Mouse (Mus musculus) cerebellum, postnatal 14 days (tissue): ENCODE data around the gene Steap3.
"Not testable (repeated sequence)": the region's sequence is repeated elsewhere in the genome, so short reads cannot be mapped to it uniquely, and the experiment has no call there.

Experiments used
- DNase-seq, 2 experiments: peaks; one replicate each; pipeline ENCODE4 v3.0.0; 2021; ENCODE audit warnings: mixed read lengths in 2 of 2

The Steap3 gene

DNA sequence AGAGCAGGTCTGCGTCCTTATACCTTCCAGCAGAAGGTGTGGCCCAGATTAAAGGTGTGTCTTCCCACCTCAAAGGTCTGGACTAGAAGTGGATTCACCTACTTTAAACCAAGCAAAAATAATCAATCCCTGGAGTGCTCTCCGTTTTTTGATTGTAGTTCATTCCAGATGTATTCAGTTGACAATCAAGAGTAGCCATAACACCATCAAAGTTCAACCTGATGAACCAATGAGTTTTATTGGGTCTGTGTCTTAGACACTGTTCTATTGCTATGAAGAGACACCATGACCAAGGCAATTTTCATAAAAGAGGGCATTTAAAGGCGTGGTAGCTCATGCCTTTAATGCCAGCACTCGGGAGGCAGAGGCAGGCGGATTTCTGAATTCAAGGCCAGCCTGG is at the start of gene Steap3:
Steap3 (minus strand) TSS at position 101 of the 400 bp plus-strand sequence.
- DNase-seq: no peak

DNA sequence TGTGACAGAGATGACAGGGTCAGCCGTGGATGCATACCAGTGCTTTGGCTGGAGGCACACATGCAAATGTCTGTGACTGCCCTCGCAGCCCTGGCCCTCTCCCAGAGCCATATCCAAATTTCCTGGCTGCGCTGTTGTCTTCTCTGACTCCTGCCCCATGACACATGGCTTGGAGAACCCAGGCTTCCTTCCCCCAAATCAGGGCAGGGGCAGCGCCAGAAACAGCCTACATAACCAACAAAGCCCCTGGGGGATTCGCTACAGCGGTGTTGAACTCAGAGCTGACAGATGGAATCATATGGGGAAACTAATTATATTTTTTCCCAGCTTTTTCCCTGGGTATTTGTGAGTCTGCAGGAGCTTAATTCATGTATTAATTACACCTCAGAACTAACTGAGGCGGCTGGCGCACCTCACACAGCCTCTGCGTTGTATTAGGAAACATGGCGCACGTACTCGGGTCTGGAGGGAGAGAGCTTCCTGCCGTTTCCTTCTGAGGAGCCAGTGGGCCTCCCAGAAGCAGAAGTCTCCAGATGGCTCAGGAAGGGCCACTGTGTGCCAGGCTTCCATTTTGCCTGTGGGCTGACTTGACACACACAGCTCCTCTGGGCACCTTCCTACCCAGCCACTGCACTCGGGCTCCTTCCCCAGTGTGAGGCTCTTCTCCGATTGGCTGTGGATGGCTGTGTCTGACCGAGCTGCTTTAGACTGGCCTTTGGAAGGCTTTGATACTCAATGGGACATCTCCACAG is 48.9 kb upstream of the Steap3 start:
- DNase-seq: peak; percentile 44 to 47

DNA sequence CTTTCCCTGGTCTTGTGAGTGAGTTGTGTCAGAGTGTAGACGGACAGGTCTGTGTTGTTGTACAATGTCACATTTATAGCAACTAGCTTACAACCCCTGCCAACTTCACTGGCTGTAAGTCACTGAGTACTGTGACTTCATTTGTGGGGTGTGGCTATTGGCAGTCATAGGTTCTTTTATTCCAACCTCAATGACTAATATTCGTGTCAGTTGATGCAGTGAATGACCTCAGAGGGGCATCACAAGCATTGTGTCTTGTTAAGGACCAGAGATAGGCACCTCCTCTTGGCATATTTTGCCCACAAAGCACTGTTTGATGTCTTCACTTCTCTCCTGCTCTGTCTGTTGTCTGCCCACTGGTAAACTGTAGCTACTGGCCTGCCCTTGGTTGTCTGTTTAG is 33.3 kb upstream of the Steap3 start:
- no peak for DNase-seq

DNA sequence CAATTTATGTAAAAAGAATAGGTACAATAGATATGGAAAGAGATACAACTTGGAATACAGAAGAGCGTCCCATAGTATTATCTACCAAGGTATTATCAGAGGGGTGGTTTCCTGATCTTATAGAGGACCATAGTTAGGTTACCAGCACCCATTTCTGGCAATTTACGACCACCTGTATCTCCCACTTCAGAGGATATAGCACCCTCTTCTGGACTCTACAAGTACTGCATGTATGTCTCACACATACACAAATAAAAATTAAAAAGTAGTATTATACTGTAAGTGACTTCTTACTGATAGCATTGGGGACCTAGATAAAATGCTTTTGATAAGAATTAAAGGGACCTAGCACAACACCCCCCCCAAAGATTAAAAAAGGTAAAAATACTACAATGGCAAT is 24.4 kb upstream of the Steap3 start:
- no peak for DNase-seq

DNA sequence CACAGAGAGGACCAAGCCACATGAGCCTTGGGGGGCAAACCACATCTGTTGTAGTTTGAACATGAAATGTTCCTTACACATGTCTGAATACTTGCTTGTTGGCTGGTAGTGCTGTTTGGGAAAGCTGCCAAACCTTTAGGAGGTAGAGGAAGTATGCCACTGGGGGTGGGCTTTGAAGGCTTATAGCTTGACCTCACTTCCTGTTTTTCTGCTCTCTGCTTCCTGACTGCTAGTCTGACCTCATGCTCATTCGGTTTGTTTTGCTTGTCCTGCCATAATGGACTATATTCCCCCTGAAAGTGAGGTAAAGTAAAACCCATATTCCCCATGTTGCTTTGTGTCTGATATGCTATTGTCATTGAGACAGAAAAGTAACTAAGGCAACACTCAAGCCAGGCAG is 21.3 kb upstream of the Steap3 start:
- DNase-seq: no peak

DNA sequence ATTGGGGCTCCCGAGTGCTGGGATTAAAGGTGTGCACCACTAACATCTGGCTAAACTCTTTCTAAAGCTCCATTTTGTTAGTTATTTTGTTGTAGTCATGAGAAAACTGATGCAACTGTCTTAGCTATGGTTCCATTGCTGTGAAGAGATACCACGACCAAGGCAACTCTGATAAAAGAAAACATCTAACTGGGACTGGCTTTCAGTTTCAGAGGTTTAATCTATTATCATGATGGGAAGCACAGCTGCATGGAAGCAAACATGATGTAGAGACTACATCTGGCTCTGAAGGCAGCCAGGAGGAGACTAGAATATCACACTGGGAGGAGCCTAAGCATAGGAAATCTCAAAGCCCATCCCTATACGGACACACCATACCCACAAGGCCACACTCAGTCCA is 19.2 kb upstream of the Steap3 start:
- no peak for DNase-seq

DNA sequence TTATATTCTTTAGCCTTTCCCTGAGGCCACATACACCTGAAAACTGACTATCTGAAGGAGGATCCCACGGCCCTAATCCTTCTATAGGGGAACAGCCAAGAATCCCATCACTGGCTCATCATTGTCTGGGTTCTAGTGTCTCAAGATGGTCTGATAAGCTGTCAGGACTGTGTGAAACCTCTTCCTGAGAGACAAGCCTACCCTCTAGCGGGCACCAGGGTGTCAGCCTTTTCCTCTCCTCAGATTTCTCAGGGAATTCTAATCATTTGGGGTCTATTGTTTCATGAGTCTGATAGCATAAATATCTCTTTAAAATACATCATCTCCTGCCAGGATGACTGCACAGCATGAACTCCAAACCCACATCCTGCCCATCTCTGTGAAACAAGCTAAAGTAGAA is 17.3 kb upstream of the Steap3 start:
- DNase-seq: no peak

DNA sequence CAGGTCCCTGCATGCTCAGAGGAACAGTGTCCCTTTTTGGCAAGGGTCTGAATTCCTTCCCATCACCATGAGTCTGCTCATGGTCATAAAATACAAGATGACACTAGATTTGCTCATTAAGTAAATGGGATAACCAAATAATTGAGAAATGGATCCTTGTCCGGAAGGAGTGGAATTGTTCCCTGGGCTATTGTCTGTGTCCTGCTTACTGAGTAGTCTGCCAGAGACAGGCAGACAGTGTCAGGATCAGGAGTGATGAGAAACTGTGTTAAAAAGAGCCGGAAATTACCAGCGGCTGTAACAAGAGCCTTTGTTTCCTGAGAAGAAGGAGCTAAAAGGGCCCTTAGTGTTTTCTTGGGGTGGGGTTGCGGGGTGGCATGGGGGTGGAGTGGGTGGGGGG is 15.2 kb upstream of the Steap3 start:
- DNase-seq: no peak

DNA sequence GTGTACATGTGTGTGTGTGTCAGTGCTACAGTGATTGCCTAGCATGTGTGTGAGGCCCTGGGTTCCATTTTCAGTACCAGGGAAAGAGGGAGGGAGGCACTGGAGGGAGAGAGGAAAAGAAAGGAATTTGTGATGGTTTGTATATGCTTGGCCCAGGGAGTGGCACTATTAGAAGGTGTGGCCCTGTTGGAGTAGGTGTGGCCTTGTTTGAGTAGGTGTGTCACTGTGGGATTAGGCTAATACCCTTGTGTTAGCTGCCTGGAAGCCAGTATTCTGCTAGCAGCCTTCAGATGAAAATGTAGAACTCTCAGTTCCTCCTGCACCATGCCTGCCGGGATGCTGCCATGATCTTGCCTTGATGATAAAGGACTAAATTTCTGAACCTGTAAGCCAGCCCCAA is 3.6 kb upstream of the Steap3 start:
- not testable (repeated sequence) for DNase-seq

DNA sequence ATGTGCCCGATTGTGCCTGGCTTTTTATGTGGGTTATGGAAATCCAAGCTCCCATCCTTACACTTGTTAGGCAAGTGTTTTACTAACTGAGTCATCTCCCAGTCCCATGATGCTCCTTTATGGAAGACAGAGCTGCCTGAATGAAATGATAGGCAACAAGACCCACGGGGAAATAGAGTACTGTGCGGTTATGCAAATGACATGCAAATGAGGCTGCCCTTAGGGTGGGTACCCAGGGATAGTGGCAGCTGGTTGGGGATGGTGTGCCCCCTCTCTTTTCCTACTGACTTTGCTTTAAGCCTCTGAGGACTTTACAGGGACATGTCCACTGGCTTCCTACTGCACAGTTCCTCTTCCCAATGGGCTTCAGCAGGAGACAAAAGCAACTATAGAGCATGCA is 2.7 kb upstream of the Steap3 start:
- DNase-seq: no peak

DNA sequence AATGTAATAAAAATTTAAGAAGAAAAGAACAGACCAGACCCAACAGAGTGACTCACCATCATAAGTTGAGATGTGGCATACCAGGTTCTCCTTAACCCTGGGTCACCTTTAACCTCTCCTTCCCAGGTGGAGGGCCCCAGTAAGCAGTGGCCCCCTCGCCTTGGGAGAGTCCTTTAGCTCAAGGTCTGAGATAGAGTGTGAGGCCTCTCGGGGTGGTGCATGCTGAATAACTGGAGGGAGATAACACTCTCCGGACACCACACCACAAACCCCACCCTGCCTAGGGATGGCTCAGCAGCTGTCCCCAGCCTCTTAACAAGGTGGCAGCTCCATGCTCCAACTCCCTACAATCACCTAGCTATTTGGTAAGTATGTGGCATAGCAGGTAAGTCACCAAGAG is 1.6 kb downstream of the Steap3 start:
- no peak for DNase-seq

DNA sequence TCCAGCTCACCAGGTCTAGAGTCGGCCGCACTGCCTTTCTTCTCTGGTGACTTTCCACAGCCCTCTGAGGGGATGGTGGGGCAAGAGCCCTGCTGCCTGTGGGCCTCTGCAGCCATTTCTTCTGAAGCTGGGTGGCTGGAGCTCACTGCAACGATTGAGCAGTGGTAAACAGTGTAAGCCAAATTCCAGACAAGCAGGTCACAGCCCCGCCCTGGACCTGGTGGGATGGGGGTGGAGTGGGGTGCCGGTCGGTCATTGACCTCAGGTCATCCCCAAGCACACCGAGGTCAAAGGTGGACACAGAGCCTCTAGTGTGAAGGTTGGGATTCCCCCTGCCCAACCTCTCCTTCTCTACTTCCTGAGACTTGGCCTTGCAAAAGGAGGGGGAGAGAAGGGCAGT is 2.4 kb downstream of the Steap3 start:
- DNase-seq: no peak

DNA sequence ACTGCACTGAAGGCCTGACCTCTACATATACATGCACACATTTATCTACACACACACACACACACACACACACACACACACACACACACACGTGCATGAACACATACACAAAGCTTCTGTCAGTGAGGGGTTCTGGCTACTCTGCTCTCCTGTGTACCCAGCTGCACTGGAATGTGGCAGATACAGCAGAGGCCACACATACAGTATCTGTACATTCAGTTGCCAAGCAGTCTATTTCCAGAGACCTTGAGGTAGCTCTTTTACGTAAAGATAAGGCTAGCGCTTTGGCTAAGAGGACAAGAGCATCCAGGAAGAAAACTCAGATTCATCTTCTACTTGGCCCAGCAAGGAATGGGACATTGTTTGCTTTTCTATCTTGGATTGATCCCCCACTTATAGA is 4.9 kb downstream of the Steap3 start:
- DNase-seq: no peak

DNA sequence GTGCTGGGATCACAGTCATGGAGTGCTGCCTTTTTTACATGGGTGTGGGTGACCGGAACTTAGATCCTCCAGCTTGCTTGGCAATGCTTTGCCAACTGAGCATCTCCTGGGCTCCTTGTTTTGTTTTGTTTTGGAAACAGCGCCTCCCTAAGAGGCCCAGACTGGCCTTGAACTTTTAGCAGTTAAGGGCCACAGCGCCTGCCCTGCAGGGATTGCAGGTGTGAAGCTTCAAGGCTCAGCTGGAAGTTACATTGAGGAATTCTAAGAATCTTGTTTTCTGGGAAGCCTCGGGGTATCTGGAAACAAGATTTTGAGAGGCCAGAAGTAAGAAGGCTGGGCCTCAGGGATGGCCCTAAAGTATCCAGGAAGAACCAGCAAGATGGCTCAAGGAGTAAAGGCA is 6.0 kb downstream of the Steap3 start:
- no peak for DNase-seq

DNA sequence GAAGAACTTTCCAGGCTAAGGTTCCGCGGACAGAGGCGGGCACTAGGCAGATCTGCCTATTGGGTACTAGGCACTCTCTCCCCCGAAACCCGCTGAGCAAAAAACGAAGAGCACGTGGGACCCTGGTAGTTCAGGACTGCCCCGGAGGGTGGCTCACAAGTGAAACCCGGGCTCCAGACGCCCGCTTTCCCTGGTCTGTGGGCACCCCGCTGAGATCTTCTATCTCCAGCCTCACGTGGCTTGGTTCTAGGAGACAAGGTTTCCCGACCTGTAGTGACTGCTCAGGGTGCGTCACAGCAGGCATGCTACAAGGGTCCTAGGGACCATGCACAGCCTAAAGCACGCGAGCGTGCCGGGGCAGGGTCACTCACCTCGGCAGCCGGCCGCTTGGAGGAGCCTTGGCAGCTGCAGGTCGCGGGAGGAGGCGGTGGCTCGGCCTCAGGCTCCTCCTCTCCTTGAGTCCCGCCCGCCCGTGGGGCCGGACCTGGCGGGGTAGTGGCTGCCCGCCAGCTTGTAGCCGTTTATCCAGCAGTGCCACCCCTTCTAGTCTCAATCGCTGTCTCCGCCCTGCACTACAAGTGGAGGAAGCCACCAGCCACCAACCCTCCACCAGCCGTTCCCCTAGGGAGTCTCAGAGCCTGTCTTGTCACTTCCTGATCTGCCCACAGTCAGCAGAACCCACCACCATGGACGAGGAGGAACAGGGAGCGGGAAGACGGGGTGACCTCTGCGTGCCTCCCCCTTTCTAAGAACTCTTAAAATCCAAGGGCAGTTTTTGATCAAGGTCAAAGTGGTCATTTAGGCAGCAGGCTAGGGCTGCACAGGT is 7.4 kb downstream of the Steap3 start:
- peak; percentile 59 to 70 for DNase-seq

DNA sequence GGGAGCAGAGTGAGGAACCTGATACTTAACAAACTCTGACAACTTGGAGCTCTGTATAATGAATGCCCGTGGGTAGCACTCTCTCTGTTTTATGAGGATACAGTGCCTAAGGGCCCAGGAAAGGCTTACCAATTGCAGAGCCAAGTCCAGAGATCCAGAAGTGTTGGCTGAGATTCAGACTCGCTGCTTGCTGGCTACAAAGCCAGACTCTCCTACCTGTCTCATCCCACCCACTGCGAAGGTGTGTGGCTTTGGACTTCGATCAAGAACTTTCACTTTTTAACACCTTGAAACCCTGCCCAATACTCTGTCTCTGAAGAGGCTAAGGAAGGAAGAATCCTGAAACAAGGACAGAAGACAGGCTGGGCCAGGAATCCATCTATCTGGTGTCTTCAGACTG is 9.3 kb downstream of the Steap3 start:
- DNase-seq: no peak

DNA sequence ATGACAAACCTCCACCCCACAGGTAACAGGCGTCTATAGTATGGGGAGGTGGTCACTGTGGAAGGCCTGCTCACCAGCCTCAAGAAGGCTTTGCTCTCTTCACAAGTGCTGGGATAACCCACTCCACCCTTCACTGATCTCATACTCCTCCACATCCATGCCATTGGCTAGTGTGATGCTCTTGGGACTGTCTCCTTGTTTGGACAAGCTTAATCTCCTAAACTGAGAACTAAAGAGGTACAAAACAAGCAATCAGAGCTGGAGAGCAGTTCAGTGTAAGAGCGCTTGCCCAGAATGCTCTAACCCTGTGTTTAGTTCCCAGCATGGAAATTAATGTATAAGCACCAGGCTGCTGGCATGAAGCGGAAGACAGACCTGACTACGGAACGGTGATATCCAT is 11.3 kb downstream of the Steap3 start:
- DNase-seq: no peak

DNA sequence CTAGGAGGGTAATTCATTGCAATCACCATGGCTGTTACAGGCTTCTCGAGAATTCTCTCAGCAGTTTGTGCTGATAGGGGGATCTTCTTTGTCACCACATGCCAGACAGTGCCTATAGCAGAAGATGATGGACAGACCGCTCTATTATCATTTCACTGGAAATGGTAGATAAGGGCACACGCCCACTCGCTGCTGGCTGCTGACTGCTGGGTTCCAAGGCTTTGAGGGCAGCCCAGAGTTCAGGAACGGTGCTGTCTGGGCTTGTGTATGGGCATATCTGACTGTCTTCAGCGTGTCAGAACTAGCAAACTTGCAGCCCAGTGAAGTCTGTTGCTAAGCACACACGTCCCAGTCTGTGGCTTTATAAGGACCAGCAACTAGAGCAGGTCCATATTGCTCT is 13.3 kb downstream of the Steap3 start:
- no peak for DNase-seq

DNA sequence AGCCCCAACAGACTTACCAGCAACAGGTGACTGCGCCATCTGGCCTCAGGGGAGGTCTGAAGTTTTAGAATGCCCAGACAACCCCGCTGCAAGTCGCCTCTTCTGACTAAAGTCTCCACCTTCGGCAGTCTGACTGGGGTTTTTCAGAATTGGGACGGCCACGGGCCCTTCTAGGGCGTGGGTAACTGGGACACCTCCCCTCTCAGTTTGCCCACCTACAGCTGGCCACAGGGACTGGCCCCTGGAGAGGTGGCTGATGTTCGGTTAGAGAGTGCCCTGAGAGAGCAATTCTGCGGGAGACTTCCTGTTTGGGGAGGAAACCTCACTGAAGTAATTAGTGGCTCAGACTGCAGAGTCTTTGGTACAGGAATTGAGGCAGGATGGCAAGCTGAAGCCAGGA is 13.8 kb downstream of the Steap3 start:
- DNase-seq: no peak

DNA sequence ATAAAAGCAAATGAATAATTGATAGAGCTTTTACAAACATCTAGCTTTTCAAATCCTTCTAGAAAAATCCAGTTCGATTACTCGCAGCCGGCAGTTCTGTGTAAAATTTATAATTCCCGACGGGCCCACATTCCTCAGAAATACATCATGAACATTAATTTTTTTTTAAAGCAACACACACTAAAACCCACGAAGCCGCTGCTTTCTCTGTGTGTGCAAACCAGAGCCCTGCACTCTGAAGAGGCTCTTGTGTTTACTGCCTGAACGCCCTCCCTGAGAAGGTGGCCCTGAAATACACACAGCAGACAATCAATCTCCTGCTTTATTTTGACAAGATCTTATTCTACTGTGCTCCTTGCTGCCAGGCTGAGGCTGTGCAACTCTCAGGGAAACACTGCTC is 14.3 kb downstream of the Steap3 start:
- no peak for DNase-seq

DNA sequence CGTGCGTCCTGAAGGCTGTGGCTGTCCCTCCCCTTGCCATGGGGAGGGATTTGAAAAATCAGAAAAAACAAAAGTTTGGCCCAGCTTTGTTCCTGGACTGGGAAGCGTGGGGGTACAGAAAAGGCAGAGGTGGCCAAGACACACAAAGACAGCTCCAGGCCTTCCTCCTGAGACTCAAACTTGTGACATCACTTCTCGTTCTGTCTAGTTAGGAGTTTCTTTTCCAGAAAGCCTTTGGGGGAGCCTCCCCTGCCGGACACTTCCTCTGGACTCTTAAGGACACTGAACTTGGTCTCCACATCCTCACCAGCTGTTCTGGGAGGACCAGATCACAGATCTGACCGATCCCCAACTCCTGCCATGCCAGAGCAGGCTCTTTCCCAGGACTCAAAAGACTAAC is 18.8 kb downstream of the Steap3 start:
- no peak for DNase-seq

DNA sequence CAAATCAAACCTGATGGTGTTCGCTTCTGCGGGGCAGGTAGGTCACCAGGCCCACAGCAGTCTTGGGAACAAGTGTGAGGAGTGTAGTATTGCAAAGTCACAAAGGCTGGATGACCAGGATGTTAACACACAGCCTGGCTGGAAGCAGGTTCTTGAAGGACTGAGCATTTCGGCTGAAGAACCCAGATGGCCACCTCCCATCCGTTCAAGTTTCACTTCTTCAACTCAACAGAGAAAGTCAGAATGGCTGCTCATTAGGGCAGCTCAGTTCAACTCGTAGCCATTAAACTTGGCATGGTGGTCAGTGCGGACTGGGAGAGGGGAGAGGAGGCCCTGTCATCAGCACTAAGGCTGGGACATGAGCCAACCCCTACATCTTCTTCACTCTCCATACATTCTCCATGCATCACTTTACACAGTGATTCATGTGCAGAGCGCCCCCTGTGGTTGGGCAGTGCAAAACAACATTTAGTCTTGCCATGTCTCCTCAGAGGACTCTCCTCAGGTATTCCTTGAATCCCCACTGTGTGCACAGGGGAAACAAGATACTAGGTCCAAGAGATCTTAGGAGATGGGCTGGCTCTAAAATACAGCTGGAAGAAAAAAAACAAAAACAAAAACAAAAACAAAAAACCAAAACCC is 19.9 kb downstream of the Steap3 start:
- DNase-seq: no peak

DNA sequence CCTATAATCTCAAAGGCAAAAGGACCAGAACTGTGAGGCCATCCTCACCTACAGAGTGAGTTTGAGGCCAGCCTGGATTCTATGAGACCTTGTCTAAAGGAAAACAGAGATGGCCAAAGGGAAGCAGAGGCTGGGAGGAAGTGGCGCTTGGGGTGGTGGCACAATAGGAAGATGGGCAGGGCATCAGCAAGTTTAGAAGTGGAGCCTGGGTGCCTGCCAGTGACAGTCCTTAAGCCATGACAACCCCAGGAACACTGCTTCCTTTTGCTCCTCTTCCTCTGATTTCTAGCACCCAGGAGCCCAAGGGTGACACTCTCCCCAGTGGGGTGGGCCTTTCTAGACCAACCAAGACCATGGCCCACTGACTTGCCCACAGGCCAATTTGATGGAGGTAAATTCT is 21.3 kb downstream of the Steap3 start:
- DNase-seq: no peak

DNA sequence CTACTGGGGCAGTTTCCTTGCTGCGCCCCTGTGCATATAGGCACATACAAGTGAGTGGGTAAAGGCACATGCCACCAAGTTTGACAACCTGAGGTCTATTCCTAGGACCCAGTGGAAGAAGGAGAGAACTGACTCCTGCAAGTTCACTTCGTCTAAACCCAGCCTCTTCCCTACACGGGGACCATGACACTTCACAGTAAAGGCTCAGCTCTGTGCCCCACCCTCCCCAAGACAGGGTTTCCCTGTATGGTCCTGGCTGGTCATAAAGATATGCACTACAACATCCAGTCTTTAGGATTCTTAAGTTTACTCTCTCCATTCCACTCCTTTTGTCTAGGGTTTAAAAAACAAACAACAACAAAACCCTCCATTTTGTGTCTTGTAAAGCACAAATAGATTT is 21.9 kb downstream of the Steap3 start:
- no peak for DNase-seq
